Mouse (Mus musculus): ENCODE data around the gene Haus7.

The Haus7 gene

DNA sequence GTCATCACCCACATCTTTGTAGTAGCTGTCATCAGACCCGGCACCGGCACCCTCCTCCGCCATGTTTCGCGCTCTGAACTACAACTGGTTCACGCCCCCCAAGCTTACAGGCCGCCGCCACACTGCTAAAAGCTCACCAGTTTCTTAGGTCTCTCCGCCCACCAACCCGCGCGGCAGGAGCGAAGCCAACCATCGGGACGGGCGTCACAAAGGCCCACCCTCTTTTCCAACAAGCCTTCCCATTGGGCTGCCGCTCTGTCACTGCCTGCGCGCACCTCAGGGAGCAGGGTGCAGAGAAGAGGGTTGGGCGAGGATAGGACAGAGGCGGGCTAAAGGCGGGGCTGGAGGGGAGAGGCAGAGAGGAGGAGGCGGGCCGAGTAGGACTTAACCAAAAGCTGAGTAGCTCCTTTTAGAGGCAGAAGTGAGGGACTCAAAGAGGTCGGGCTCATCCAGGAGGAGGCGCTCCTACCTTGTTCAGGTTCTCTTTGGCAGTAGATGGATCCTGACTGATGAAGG is at the start of gene Haus7:
Haus7 (minus strand) TSS at position 168 of the 516 bp plus-strand sequence.
- DNase-seq (ENCODE audit: low read depth) = peak; percentile 93

DNA sequence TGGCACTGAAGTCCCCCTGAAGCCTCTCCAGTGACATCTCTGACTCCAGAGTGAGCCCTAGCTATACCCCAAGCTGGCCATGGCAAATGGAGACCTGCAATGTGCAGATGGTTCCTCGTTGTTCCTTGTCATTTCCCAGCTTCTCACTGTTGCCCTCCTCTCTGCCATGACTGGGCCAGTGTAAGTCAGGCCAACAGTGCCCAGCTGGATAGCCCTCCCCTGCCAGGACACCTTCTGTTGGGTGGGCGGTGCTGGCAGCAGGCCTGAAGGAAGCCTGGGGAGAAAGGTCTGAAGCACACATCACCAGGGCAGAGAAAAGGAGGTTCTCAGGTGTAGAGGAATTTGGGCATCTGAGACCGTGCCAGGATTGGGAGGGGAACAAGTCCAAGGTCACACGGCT is 47.7 kb upstream of the Haus7 start:
- DNase-seq (ENCODE audit: low read depth) = no peak

DNA sequence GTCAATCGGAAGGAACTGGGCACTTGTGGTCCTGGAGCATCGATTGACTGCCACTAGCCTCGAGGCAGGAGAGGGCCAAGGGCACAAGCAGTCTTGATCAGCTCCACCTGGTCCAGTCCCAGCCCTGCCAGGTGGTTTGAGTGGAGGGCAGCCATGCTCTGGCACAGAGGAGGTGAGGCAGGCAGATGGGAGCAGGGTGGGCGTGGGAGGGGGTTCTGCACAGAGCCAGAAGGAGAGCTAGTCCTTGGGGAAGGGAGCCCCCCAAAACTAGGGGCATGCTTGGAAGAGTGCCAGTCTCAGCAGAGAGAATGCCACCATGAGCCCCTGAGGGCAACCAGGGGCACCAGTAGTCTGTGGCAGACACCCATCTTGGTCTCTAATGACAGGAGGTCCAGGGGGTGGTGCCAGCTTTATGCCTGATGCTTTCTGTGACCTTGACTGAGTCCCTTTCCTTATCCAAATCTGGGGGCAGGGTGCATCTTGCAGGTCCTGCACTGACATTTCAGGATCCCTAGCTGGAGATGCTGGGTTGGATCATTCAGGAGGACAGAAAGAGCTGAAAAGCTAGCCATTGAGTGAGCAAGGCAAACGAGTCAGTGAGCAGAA is 46.4 kb upstream of the Haus7 start:
- no peak for DNase-seq (ENCODE audit: low read depth)

DNA sequence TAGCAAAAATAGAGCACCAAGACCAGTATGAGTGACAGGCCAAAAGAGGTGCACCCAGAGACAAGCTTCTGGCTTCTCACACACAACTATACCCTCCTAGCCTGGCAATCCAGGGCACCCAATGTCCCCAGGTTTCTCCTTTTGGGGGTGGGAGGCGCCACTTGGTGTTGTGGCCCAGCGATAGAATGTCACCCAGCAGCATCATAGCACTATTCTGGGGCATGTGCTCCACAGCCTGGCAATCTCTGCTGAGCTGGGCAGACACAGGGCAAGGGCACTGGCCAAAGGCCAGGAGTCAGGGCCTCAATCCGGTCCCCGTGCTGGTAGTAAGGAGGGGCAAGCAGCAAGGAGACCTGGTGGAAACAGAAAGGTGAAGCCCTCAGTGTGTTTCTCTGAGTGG is 37.9 kb upstream of the Haus7 start:
- DNase-seq (ENCODE audit: low read depth) = no peak

DNA sequence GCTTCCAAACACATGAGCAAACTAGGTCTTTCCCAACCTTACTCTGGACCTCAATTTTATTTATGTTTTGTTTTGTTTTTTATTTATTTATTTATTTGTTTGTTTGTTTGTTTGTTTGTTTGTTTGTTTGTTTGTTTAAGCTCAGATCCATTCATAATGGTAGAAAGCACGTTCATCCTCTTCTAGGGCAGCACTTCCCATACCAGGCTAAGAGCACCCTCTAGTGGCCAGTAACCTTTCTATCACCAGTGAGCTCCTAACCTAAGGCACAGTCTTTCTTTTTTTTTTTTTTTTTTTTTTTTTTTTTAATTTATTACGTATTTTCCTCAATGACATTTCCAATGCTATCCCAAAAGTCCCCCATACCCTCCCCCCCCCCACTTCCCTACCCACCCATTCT is 34.7 kb upstream of the Haus7 start:
- peak; percentile 80 for DNase-seq (ENCODE audit: low read depth)

DNA sequence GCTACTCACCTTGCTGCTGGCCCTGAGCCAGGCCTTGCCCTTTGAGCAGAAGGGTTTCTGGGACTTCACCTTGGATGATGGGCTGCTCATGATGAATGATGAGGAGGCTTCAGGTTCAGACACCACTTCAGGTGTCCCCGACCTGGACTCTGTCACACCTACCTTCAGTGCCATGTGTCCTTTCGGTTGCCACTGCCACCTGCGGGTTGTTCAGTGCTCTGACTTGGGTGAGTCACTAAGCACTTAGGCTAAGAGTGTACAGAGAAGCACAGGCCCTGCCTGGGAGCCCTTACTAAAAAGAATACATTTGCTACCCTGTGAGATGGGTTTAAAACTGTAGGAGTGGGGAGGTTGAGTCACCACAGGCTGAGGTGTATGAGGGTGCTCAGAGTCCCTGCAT is 32.0 kb upstream of the Haus7 start:
- no peak for DNase-seq (ENCODE audit: low read depth)

DNA sequence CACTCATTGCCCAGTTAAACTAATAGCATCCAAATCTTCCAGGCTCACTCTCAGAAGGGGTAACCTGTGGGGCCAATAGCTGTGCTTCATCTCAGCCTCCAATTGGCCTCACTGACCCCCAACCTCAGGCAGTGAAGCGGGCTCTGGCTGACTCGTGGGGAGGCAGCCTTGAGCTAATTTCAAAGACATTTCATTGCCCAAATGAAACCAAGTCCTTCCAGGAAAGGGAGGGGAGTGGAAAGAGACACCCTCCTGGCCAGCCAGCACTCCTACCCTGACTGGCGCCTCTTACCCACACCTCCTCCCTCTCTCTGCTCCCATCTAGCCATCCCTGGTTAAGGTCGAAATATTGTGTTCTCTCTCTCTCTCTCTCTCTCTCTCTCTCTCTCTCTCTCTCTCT is 31.3 kb upstream of the Haus7 start:
- no peak for DNase-seq (ENCODE audit: low read depth)

DNA sequence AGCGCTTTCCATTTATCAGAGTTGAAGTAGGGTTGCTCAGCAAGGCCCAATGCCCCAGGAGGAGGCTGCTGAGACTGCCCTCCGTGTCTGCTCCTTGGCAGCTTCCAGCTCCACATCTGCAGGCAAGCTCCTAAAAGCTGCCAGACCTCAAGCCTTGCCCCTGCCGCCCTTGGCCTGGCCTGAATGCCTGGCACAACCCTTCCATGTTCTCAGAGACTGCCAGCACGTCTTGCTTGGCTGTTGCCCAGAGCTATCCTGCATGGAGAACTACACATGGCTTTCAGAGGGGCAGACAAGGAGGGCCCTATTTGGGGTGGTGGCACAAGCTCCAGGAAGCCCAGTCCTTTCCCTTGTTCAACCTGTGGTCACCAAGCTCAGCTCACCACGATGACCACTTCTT is 28.1 kb upstream of the Haus7 start:
- no peak for DNase-seq (ENCODE audit: low read depth)

DNA sequence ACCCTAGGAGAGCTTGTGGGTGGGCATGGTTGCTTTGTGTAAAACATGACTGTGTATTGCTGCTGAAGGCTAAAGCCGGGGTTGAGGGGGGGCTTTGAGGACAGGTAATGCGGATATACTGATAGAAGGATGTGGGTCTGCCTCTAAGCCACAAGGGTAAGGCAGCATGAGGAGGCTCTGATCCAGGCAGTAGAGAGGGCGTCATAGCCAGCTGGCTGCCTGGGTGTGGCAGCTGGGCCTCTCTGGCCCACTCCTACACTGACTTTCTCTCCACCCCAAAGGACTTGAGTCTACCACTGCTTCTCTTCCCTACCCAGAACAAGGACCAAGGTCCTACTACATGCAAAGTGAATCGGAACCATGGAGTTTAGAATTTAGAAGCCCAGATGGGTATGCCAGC is 26.0 kb upstream of the Haus7 start:
- DNase-seq (ENCODE audit: low read depth) = no peak

DNA sequence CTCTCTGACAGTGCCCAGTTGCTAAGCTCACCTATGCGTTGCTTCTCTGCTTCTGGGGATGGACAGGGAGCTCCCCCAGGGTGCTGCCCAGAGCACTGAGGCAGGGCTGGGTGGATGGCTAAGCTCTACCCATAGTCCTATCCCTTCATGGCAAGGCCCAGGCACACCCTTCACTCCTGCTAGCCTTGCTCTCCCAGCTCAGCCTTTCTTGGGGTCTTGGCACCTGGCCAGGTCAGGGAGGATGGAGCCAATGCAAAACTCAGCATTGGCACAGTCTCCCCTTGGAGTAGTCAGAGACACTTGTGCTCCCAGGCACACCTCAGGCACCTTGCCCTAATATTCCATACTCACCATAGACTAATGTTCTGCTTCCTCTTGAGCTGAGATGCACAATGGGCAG is 25.2 kb upstream of the Haus7 start:
- no peak for DNase-seq (ENCODE audit: low read depth)

DNA sequence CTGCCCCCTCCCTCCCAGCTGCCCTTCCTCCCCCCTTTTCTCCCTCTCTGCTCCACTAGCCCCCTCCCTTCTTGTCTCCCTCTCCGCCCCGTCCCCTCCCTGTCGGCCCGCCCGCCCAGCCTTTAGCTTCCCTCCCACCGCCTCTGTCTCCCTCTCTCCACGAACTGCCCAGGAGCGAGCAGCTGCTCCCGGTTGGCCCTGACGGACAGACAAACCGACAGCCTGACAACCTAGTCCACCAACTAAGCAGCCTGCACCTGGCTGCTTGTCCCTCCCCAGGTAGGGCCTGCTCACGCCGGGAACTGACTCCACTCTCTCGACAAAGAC is 24.6 kb upstream of the Haus7 start, which contains the start of gene Bgn:
Bgn (plus strand) TSS at position 119 of the 327 bp plus-strand sequence.
- no peak for DNase-seq (ENCODE audit: low read depth)

DNA sequence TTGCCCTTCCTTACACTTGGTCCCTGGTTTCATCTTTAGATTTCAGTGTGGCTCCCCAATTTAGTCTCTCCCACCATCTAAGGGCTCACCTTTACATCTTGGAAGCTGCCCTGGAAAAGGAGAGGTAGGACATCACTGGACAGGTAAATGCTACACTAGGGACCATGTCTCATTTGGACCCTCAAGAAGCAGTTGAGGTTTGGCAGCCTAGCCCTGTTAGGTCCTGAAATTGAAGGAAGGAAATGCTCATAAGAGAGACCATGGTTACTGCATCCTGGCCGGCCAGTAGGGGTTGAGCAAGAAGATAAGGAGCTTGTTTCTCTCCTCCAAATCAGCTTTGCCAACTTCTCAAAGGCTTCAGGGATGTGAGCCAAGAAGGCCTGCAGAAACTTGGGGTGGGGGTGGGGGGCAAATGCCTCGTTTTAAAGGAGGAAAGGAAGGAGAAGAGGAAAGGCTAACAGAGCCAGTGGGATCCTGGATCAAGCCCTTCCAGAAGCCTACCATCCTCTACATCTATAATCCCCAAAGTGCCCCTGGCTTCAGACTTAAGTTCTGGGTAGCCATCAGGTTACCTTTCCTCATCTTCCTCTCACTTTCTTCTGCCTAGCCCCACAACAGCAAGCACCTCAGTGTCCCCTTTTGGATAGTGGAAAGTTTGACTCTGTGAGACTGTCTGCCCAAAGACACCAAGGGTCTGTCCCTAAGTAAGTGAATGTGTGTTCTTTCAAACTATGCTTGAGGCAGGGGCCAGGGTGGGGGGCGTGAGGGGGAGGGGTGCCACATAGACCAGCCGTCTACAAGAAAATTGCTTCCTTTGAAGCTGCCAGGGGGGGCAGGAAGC is 24.0 kb upstream of the Haus7 start:
- no peak for DNase-seq (ENCODE audit: low read depth)

DNA sequence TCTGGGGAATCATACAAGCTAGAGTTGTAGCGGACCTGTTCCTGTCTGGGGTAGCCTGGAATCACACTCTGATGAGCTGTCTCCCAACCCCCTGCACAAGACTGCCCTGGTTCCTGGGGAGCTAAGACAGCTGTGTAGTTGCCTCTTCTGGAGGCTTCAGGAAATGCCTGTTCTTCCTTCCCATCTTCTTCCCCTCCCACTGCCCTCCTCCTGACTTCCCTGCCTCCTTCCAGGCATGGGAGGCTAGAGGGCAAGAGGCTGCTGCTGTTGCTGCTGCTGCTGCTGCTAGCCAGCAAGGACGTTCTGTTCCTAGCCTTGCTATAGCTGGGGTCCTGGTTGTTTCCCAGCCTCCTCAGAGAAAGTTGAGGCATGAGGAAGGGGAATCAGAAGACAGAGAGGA is 21.5 kb upstream of the Haus7 start:
- DNase-seq (ENCODE audit: low read depth) = no peak

DNA sequence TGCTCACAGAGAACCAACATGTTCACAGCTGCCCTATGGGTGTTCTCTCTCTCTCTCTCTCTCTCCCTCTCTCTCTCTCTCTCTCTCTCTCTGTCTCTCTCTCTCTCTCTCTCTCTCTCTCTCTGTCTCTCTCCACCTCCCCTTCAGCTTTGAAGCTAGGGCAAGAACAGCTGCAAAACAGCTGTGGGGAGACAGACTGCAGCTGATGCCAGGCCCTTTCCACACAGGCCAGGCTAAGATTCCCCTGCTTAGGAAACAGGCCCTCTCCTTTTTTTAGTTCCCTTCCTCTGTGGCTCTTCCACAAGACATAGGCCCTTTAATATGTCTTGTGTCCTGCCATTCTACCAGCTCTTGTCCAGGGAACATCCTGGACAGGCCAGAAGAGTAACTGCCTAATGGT is 20.8 kb upstream of the Haus7 start:
- DNase-seq (ENCODE audit: low read depth) = no peak

DNA sequence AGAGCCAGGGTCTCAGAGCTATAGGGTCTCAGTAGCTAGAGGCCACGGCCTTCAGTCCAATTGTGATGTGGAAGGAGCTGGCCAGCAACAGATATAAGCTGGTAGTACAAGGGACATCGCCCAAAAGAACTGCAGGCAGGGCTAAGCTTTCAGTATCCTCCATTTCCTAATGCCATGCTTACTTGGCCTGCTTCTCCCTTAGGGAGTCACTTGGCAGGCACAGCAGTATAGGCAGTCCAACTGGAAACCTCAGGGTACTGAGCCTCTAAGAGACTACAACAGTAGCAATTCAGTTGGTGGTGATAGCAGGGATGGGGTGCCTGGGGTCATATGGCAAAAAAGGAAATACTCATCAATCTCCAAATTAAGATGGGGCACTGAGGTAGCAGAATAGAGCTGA is 18.7 kb upstream of the Haus7 start:
- no peak for DNase-seq (ENCODE audit: low read depth)

DNA sequence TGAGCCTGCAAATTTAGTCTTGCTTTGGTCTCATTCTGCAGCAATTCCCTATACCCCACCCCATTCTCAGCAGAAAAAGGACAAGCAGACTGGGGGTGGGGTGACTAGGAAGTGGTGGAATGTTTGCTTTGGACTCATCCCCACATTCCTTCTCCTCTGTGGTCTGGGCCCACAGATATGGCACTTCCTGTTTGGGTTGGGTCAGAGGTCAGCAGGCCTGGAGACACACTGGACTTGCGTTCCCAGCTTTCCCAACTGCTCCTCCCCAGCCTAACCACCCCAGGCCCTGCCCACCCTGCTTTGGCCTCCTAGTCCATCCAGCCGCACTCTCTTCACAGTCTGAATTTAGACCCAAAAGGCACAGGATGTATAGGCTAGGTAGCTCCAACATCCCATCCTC is 17.8 kb upstream of the Haus7 start:
- DNase-seq (ENCODE audit: low read depth) = no peak

DNA sequence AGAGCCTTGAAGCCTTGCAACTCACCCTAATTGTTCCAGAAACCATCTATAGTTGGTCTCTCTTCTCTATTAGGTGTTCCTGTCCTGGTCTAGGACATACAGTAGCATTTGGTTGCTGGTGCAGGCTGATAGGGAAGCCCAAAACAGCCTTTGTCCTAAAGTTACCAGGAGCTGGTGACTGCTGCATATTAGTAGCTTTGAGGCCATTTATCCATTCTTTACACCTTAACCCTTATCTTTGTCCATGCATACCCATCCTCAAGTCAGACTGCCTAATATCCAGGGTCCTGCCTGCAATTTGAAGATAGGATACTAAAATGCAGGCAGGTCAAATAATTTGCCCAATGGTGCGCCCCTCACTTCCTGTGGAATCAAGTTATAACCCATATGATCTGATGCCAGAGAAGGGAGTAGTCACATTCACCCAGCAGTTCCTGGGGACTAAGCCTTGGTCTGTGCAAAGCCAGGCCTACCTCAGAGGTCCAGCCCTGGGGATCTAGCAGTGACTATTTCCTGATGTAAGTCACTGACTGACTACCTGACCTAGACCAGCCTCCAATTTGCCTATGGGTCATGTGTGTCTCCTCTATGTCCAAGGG is 16.9 kb upstream of the Haus7 start:
- DNase-seq (ENCODE audit: low read depth) = no peak

DNA sequence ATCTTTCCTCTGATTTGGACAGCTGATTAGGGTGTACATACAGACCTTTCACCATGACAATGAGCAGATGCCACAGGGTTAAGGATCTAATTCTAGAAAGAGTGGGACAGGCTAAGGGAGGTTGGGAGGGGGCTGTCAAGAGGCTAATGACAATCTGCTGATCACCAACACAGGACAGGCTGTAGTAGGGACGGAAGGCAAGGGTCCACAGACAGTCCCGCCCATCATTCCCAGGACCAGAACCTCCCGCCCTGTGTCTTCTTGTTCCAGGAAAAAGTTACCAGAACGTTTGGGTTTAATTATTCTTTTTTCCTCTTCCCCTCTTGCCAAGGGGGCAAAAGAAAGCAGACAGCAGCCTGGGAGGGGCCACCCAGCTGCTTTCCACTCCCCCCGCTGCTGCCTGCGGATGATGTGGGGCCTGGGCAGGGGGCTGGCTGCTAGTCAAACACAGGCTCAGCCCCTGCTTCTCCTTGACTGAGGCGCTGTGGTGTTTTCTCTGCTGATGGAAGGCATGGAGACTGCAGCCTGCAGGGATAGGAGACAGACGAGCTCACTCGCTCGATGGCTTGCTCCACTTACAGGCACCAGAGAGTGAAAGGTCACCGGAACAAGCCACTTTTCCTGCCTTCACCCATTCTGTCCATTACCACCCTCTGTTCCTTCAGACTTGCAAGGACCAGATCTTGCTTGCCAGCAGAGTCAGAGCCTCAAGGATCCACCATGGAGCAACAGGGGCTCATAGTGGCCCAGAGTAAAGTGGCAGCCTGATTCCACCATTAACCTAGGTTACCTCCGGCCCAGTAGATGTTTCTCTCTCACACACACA is 15.7 kb upstream of the Haus7 start:
- DNase-seq (ENCODE audit: low read depth) = no peak

DNA sequence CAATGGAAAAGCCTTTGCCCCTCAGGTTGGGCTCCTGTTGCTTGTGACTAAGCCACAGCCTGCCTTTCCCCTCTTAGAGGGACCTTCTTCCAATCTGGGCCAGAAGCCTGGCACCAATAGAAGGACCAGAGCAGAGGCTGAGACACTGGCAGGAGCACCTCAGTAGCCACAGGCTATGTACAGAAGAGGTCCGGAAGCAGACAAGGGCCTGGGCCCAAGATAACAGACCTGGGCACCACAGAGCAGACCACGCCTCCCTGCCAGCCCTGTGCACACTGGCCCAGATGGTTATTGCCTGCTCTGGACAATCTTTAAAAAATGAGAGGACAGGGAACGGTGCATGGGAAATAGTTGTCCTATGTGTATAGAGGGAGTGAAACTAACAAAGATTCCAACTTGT is 12.9 kb upstream of the Haus7 start:
- no peak for DNase-seq (ENCODE audit: low read depth)

DNA sequence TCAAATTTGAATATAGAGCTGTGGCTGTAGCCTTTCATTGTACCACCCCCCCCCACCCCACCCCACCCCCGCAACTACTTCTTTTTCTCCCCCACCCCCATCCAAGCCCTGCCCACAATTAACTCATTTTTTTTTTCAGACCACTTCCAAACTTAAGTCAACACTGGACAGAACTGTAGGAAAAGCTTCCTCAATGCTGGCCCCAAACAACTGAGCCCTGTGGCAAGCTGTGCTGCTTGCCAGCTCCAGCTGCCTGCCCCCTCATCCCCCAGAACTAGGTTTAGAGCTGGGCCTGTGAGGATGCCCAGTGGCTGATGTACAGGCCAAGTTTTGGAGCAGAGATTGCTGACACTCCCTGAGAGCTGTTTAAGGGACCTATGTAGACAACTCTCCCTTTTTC is 9.9 kb upstream of the Haus7 start:
- DNase-seq (ENCODE audit: low read depth) = no peak

DNA sequence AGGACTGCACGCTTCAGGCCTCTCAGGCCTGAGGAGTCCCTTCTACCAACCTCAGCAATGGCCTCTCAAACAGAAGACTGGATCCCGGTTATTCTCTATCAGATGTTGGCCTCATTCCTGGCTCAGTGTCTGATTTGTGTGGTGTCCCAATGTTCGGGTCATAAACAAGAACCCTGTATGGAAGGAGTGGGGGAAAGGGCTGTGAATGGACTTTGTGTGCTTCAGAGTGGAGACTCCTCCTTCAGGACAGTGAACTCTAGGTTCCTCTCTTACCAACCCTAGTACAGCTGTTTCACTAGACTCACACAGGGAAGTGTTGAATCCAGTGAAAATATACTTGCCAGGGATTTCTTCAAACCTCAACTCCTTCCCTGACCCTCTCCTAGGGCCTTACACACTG is 9.5 kb upstream of the Haus7 start:
- DNase-seq (ENCODE audit: low read depth) = no peak

DNA sequence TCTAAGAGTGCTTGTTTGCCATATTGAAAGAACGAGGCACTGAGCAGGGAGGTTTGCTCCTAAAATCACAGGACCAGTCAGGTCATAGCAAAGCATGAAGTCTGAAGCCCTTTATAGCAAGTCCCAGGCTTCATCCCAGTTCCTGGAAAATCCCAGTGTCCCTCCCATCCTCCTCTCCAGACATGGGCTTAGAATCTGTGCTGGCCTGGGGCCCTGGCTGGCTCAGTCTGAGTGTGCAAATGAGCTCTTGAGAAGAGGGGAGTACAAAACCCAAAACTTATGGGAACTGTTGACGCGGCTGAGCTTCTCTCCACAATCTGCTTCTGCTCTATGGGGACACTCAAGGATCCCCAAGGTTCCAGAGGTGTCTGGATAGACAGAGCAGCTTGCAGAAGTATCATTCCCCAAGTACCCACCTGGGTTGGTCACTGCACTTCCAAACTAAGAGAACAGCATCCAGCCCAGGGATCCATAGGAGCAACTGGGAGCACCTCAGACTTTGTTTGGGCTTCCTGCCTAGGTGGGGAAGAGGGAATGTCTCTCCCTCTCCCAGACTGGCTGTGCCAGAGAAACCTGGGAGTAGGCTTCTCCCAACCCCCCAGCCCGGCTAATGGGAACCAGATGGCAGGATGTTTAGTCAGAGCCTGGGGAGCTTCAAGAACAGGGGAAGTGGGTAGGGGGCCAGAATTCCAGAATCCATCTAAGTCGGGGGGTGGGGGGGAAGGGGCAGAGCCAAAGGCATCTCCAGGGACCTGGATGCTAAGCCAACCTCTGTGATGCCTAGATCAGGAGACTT is 8.8 kb upstream of the Haus7 start:
- no peak for DNase-seq (ENCODE audit: low read depth)

Measured in induced T-regulatory cell, adult 2 months (primary cell).